Mouse (Mus musculus) midbrain, embryonic 15.5 days (tissue): Measurements from ENCODE around the gene Gnb2. TPM values are rescaled to one million over a fixed set of nuclear protein-coding genes. Genes with fewer than 3 reads are reported as not detected.
A peak's percentile ranks its signal among the peaks of the same experiment; 100 is the strongest.

ENCODE experiments used
- ATAC-seq: fragments of 200-750 bp; cut with Nextera tagmentation; replicated peaks from 2 replicates; pipeline ENCODE4 v1.8.0; 2017; ENCODE audit warnings: moderate TSS enrichment
- H3K27ac ChIP-seq: fragments of 300-500 bp; sonication (generic); 2 replicates; pipeline ENCODE4 v1.5.1; 2015; ENCODE audit warnings: mild to moderate bottlenecking, inconsistent platforms
- H3K27me3 ChIP-seq: fragments of 300-500 bp; sonication (generic); replicated peaks from 2 replicates; pipeline ENCODE4 v1.6.1; 2015; ENCODE audit warnings: inconsistent platforms
- H3K36me3 ChIP-seq: fragments of 300-500 bp; sonication (generic); replicated peaks from 2 replicates; pipeline ENCODE4 v1.6.1; 2015; ENCODE audit warnings: inconsistent platforms
- H3K4me1 ChIP-seq: fragments of 300-500 bp; sonication (generic); 2 replicates; pipeline ENCODE4 v1.6.1; 2015; ENCODE audit warnings: inconsistent platforms
- H3K4me2 ChIP-seq: fragments of 300-500 bp; sonication (generic); 2 replicates; pipeline ENCODE4 v1.6.1; 2015; ENCODE audit warnings: inconsistent platforms, mild to moderate bottlenecking, moderate library complexity
- H3K4me3 ChIP-seq: fragments of 300-500 bp; sonication (generic); 2 replicates; pipeline ENCODE4 v1.5.1; 2015; ENCODE audit warnings: mild to moderate bottlenecking, inconsistent platforms
- H3K9ac ChIP-seq: fragments of 300-500 bp; sonication (generic); 2 replicates; pipeline ENCODE4 v1.6.1; 2015; ENCODE audit warnings: mild to moderate bottlenecking, inconsistent platforms
- H3K9me3 ChIP-seq: fragments of 300-500 bp; sonication (generic); 2 replicates; pipeline ENCODE4 v1.6.1; 2016; ENCODE audit warnings: inconsistent platforms
- WGBS: fragments of 180-500 bp; shearing (Covaris S2); methylation state at CpG from one replicate; pipeline ENCODE4 v1.1.7; 2015; ENCODE audit warnings: mixed read lengths; 5-methylcytosine and 5-hydroxymethylcytosine counted together
- polyA plus RNA-seq: library from polyadenylated mRNA; unstranded; fragments of >200 nt; fragmentation: Nextera tagmentation; extraction: Ambion mirVana; gene quantifications from 2 replicates; pipeline ENCODE4 v1.2.1, GENCODE M21; 2015

Gene Gnb2
- polyA plus RNA-seq, 1 experiment from 2014 or later = 525 TPM

- Histone ChIP-seq H3K27ac (no peak overlapping the region), H3K9me3 (no peaks in the 10 kb centered on the region), H3K36me3 (peaks cover 5% of the 10 kb centered on the region), H3K4me2 (no peak overlapping the region), H3K27me3 (no peaks in the 10 kb centered on the region), H3K9ac (no peak overlapping the region), H3K4me1 (peaks cover 13% of the 10 kb centered on the region), H3K4me3 (no peak overlapping the region)
- ATAC-seq = no peak
- WGBS = 94% methylated on average over 3 of the region's 3 CpGs
These were observed 1.5 kb upstream of the Gnb2 start for GRCm38 (mm10) chr5:137534762-137535161.

GRCm38 (mm10) chr5:137532808-137533116, 548 bp downstream of the Gnb2 start:
- peak overlapping the region; percentile 87 for H3K4me2 ChIP-seq
- peaks cover 27% of the 10 kb centered on the region for H3K4me1 ChIP-seq
- no peaks in the 10 kb centered on the region for H3K9me3 ChIP-seq
- H3K4me3 ChIP-seq = peak overlapping the region; percentile 73
- no peaks in the 10 kb centered on the region for H3K27me3 ChIP-seq
- peak overlapping the region; percentile 79 for H3K9ac ChIP-seq
- 0% methylated on average over 10 of the region's 12 CpGs for WGBS
- no peak; the same call in none of the 2 replicates for ATAC-seq
- H3K27ac ChIP-seq = peak overlapping the region; percentile 94
- peaks cover 24% of the 10 kb centered on the region for H3K36me3 ChIP-seq

GRCm38 (mm10) chr5:137532131-137532807, 1.0 kb downstream of the Gnb2 start:
- no peaks in the 10 kb centered on the region for H3K27me3 ChIP-seq
- 0 out of 2 replicates have a peak, but pooled peaks have one; percentile 3 for ATAC-seq

GRCm38 (mm10) chr5:137531414-137532130, 1.7 kb downstream of the Gnb2 start:
- H3K27me3 ChIP-seq = no peaks in the 10 kb centered on the region
- peak; percentile 22 for ATAC-seq
- H3K36me3 ChIP-seq = peaks cover 33% of the 10 kb centered on the region
- peak overlapping the region; percentile 87 for H3K4me2 ChIP-seq
- peaks cover 31% of the 10 kb centered on the region for H3K4me1 ChIP-seq
- no peaks in the 10 kb centered on the region for H3K9me3 ChIP-seq
- peak overlapping the region; percentile 79 for H3K9ac ChIP-seq
- H3K27ac ChIP-seq = peak overlapping the region; percentile 94
- WGBS = under 1% methylated on average over 51 of the region's 51 CpGs
- peak overlapping the region; percentile 73 for H3K4me3 ChIP-seq

More at GRCm38 (mm10) chr5:137532131-137532807, 1.0 kb downstream of the Gnb2 start:
- Histone ChIP-seq H3K4me1 (peaks cover 29% of the 10 kb centered on the region), H3K9me3 (no peaks in the 10 kb centered on the region), H3K27ac (peak overlapping the region; percentile 94), H3K9ac (peak overlapping the region; percentile 79), H3K4me2 (peak overlapping the region; percentile 87), H3K4me3 (peak overlapping the region; percentile 73), H3K36me3 (peaks cover 29% of the 10 kb centered on the region)
- WGBS = under 1% methylated on average over 19 of the region's 19 CpGs

- H3K9me3 ChIP-seq = no peaks in the 10 kb centered on the region
- peaks cover 37% of the 10 kb centered on the region for H3K4me1 ChIP-seq
- peak overlapping the region; percentile 79 for H3K9ac ChIP-seq
- ATAC-seq = peak; percentile 66
- peak overlapping the region; percentile 94 for H3K27ac ChIP-seq
- WGBS = under 1% methylated on average over 35 of the region's 46 CpGs
- no peaks in the 10 kb centered on the region for H3K27me3 ChIP-seq
- peak overlapping the region; percentile 73 for H3K4me3 ChIP-seq
- peak overlapping the region; percentile 87 for H3K4me2 ChIP-seq
- peaks cover 39% of the 10 kb centered on the region for H3K36me3 ChIP-seq
These were observed 2.5 kb downstream of the Gnb2 start for GRCm38 (mm10) chr5:137530588-137531413.

- Histone ChIP-seq H3K36me3 (peaks cover 45% of the 10 kb centered on the region), H3K9ac (peak overlapping the region; percentile 79), H3K27me3 (no peaks in the 10 kb centered on the region), H3K9me3 (no peaks in the 10 kb centered on the region), H3K4me3 (peak overlapping the region; percentile 73), H3K27ac (peak overlapping the region; percentile 94), H3K4me1 (peaks cover 37% of the 10 kb centered on the region), H3K4me2 (peak overlapping the region; percentile 87)
- no peak for ATAC-seq
- 61% methylated on average over 8 of the region's 8 CpGs for WGBS
These were observed 3.2 kb downstream of the Gnb2 start for GRCm38 (mm10) chr5:137530075-137530474.

GRCm38 (mm10) chr5:137529221-137529995, 3.9 kb downstream of the Gnb2 start:
- Histone ChIP-seq H3K9me3 (no peaks in the 10 kb centered on the region), H3K4me2 (peak overlapping the region; percentile 87), H3K27me3 (no peaks in the 10 kb centered on the region), H3K4me3 (peak overlapping the region; percentile 0; the same call in 1 of the 2 replicates), H3K4me1 (peaks cover 37% of the 10 kb centered on the region), H3K27ac (peak overlapping the region; percentile 94), H3K36me3 (peaks cover 51% of the 10 kb centered on the region), H3K9ac (no peak overlapping the region; the same call in 1 of the 2 replicates)
- ATAC-seq = no peak
- 73% methylated on average over 15 of the region's 15 CpGs for WGBS

- H3K4me2 ChIP-seq = no peak overlapping the region
- H3K27ac ChIP-seq = peak overlapping the region; percentile 25; the same call in 1 of the 2 replicates
- no peaks in the 10 kb centered on the region for H3K27me3 ChIP-seq
- no peaks in the 10 kb centered on the region for H3K9me3 ChIP-seq
- ATAC-seq = no peak
- no peak overlapping the region for H3K9ac ChIP-seq
- WGBS = 82% methylated on average over 22 of the region's 22 CpGs
- peaks cover 32% of the 10 kb centered on the region for H3K4me1 ChIP-seq
- H3K4me3 ChIP-seq = no peak overlapping the region
- peaks cover 61% of the 10 kb centered on the region for H3K36me3 ChIP-seq
These were observed 4.9 kb downstream of the Gnb2 start for GRCm38 (mm10) chr5:137528247-137528968.

- Histone ChIP-seq H3K4me3 (no peak overlapping the region), H3K4me1 (peaks cover 32% of the 10 kb centered on the region), H3K36me3 (peaks cover 71% of the 10 kb centered on the region), H3K9me3 (no peaks in the 10 kb centered on the region), H3K27ac (peak overlapping the region; percentile 67), H3K9ac (no peak overlapping the region), H3K27me3 (no peaks in the 10 kb centered on the region), H3K4me2 (no peak overlapping the region)
- 41% methylated on average over 1 of the region's 1 CpGs for WGBS
- ATAC-seq = no peak
These were observed 5.9 kb downstream of the Gnb2 start for GRCm38 (mm10) chr5:137527413-137527812.

- no peaks in the 10 kb centered on the region for H3K9me3 ChIP-seq
- H3K27ac ChIP-seq = peak overlapping the region; percentile 67
- no peak overlapping the region for H3K9ac ChIP-seq
- no peak overlapping the region for H3K4me3 ChIP-seq
- H3K36me3 ChIP-seq = peaks cover 78% of the 10 kb centered on the region
- no peaks in the 10 kb centered on the region for H3K27me3 ChIP-seq
- peaks cover 32% of the 10 kb centered on the region for H3K4me1 ChIP-seq
- no peak for ATAC-seq
- H3K4me2 ChIP-seq = no peak overlapping the region
- 32% methylated on average over 16 of the region's 16 CpGs for WGBS
These were observed 6.9 kb downstream of the Gnb2 start for GRCm38 (mm10) chr5:137526192-137526936.
